Mouse (Mus musculus) adrenal gland, postnatal 4 days (tissue): ENCODE measurements around the gene Krtap26-1. TPM values are rescaled to one million over a fixed set of nuclear protein-coding genes. Genes with fewer than 3 reads are reported as not detected.

Experiments used
- total RNA-seq, 2 experiments: library from RNA; stranded (reverse); gene quantifications; 2 replicates each; pipeline ENCODE4 v1.2.3; 2021

The Krtap26-1 gene
- total RNA-seq, 2 experiments from 2014 or later: not detected

Other genes with a start within 250 kb of the Krtap26-1 start
- not detected for gene Cldn17, start 140.8 kb downstream of the Krtap26-1 start, total RNA-seq
- gene Cldn8, start 84.6 kb downstream of the Krtap26-1 start, total RNA-seq: 10 to 100 TPM in 1 of 2 experiments, under 1 TPM in 1; 0.25 to 12.7 TPM
- not detected for gene Krtap24-1, start 35.5 kb downstream of the Krtap26-1 start, total RNA-seq
- gene 2310079G19Rik, start 20.1 kb downstream of the Krtap26-1 start, total RNA-seq: not detected
- not detected for gene Krtap27-1, start 23.9 kb upstream of the Krtap26-1 start, total RNA-seq
- not detected for gene 2310061N02Rik, start 60.2 kb upstream of the Krtap26-1 start, total RNA-seq
- not detected for gene Krtap13-1, start 81.1 kb upstream of the Krtap26-1 start, total RNA-seq
- gene Krtap13, start 103.8 kb upstream of the Krtap26-1 start, total RNA-seq: not detected
- not detected for gene 2310034C09Rik, start 111.1 kb upstream of the Krtap26-1 start, total RNA-seq
- gene 2310057N15Rik, start 126.4 kb upstream of the Krtap26-1 start, total RNA-seq: not detected
- not detected for gene Gm5965, start 130.1 kb upstream of the Krtap26-1 start, total RNA-seq
- gene Gm20741, start 164.4 kb upstream of the Krtap26-1 start, total RNA-seq: not detected
- not detected for gene Krtap15, start 172.4 kb upstream of the Krtap26-1 start, total RNA-seq
- gene Krtap14, start 178.3 kb upstream of the Krtap26-1 start, total RNA-seq: not detected
- gene Krtap19-1, start 221.6 kb upstream of the Krtap26-1 start, total RNA-seq: not detected
- not detected for gene Krtap19-2, start 226.5 kb upstream of the Krtap26-1 start, total RNA-seq
- not detected for gene Krtap19-3, start 230.2 kb upstream of the Krtap26-1 start, total RNA-seq
- not detected for gene Krtap19-4, start 237.3 kb upstream of the Krtap26-1 start, total RNA-seq
- not detected for gene Krtap19-5, start 248.7 kb upstream of the Krtap26-1 start, total RNA-seq